Mouse (Mus musculus) embryonic facial prominence, embryonic 13.5 days (tissue): ENCODE measurements around the gene Piwil4. TPM values are rescaled to one million over a fixed set of nuclear protein-coding genes. Genes with fewer than 3 reads are reported as not detected.
A peak's percentile ranks its signal among the peaks of the same experiment; 100 is the strongest.
"Not testable (repeated sequence)": the region's sequence is repeated elsewhere in the genome, so short reads cannot be mapped to it uniquely, and the experiment has no call there.

Experiments used
- ATAC-seq: fragments of 200-750 bp; cut with Nextera tagmentation; 2 replicates; pipeline ENCODE4 v1.8.0; 2017; ENCODE audit warnings: low read depth; ENCODE audit not compliant: insufficient number of reproducible peaks, insufficient read depth, low FRiP score, low TSS enrichment
- H3K27ac ChIP-seq: fragments of 300-500 bp; sonication (generic); 2 replicates; pipeline ENCODE4 v1.5.1; 2015; ENCODE audit warnings: moderate library complexity, mild to moderate bottlenecking, inconsistent platforms
- H3K27me3 ChIP-seq: fragments of 300-500 bp; sonication (generic); 2 replicates; pipeline ENCODE4 v1.6.1; 2015; ENCODE audit warnings: mild to moderate bottlenecking, inconsistent platforms
- H3K36me3 ChIP-seq: fragments of 300-500 bp; sonication (generic); 2 replicates; pipeline ENCODE4 v1.6.1; 2015; ENCODE audit warnings: mild to moderate bottlenecking, inconsistent platforms
- H3K4me1 ChIP-seq: fragments of 300-500 bp; sonication (generic); 2 replicates; pipeline ENCODE4 v1.6.1; 2015; ENCODE audit warnings: inconsistent platforms
- H3K4me2 ChIP-seq: fragments of 300-500 bp; sonication (generic); 2 replicates; pipeline ENCODE4 v1.6.1; 2015; ENCODE audit warnings: moderate library complexity, mild to moderate bottlenecking, inconsistent platforms
- H3K4me3 ChIP-seq: fragments of 300-500 bp; sonication (generic); 2 replicates; pipeline ENCODE4 v1.5.1; 2015; ENCODE audit warnings: mild to moderate bottlenecking, inconsistent platforms
- H3K9ac ChIP-seq: fragments of 300-500 bp; sonication (generic); 2 replicates; pipeline ENCODE4 v1.6.1; 2015; ENCODE audit warnings: mild to moderate bottlenecking, inconsistent platforms
- H3K9me3 ChIP-seq: fragments of 300-500 bp; sonication (generic); 2 replicates; pipeline ENCODE4 v1.6.1; 2016; ENCODE audit warnings: inconsistent platforms
- WGBS: fragments of 180-500 bp; shearing (Covaris S2); methylation state at CpG from one replicate; pipeline ENCODE4 v1.1.7; 2015; ENCODE audit warnings: mixed read lengths; 5-methylcytosine and 5-hydroxymethylcytosine counted together
- polyA plus RNA-seq: library from polyadenylated mRNA; unstranded; fragments of >200 nt; fragmentation: Nextera tagmentation; extraction: Ambion mirVana; gene quantifications from 2 replicates; pipeline ENCODE4 v1.2.1, GENCODE M21; 2015

Piwil4 gene
- polyA plus RNA-seq, 1 experiment from 2014 or later, result not detected

DNA sequence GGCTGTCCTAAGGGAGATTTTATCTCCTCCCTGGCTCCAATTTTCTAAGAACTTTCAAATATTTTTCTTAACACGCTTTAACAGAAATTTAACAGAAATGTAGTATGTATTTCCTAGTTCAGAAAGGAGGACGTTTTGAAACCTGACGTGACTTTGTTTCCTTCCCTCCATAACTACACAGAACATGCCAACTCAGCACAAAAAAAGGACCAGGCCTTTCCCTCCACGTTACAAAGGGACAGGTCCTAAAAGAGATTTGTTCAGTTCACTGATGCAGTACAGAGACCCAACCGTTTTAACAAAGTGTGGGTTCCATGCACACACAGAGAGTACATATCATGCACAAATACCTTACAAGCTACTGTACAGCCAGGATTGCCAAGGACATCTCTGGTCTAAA, 18.9 kb downstream of the Piwil4 start:
- Histone ChIP-seq H3K9me3 (no peaks in the 10 kb centered on the region), H3K36me3 (no peaks in the 10 kb centered on the region), H3K4me1 (no peaks in the 10 kb centered on the region), H3K27me3 (no peaks in the 10 kb centered on the region), H3K4me3 (no peak overlapping the region), H3K4me2 (no peak overlapping the region), H3K9ac (no peak overlapping the region), H3K27ac (no peak overlapping the region)
- no peak for ATAC-seq
- 73% methylated on average over 5 of the region's 5 CpGs for WGBS

DNA sequence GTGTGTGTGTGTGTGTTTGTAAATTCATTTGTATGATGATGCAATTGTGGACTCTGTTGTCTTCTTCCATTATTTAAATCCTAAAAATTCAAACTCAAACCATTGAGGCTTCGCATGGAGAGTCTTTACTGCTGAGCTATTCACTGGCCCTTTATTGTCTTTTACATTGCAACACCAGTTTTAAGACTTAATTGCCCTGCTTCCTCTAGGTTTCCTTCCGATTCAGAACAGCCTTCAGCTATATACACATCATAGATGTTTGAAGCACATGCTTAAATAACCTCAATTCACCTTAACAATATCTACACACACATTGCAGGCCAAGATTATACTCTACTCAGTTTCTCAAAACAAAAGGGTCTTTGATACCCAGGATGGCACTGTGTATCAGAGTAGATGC, 20.1 kb downstream of the Piwil4 start:
- no peak for ATAC-seq
- H3K4me2 ChIP-seq, result no peak overlapping the region
- 43% methylated on average over 2 of the region's 2 CpGs for WGBS
- no peaks in the 10 kb centered on the region for H3K9me3 ChIP-seq
- H3K9ac ChIP-seq, result no peak overlapping the region
- no peaks in the 10 kb centered on the region for H3K4me1 ChIP-seq
- no peaks in the 10 kb centered on the region for H3K27me3 ChIP-seq
- no peaks in the 10 kb centered on the region for H3K36me3 ChIP-seq
- no peak overlapping the region for H3K27ac ChIP-seq
- no peak overlapping the region for H3K4me3 ChIP-seq

DNA sequence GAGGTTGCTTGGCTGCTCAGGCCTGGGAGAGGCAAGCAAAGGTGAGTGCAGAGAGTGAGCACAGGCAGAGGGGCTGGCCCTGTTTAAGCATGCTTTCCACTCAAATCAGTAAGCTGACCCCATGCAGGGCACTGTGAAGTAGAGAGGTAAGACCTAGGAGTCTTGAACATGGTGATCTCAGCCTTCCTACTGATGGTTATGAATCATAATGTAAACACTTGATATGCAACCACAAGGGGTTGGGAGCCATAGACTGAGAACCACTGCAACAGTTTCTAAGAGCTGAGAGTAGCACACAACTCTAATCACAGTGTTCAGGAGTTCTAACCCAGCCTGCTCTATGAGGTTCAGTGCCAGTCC, 22.2 kb downstream of the Piwil4 start:
- Histone ChIP-seq H3K9me3 (no peaks in the 10 kb centered on the region), H3K4me2 (no peak overlapping the region), H3K9ac (no peak overlapping the region), H3K4me1 (no peaks in the 10 kb centered on the region), H3K27ac (no peak overlapping the region), H3K4me3 (no peak overlapping the region), H3K36me3 (no peaks in the 10 kb centered on the region), H3K27me3 (no peaks in the 10 kb centered on the region)
- no peak for ATAC-seq

DNA sequence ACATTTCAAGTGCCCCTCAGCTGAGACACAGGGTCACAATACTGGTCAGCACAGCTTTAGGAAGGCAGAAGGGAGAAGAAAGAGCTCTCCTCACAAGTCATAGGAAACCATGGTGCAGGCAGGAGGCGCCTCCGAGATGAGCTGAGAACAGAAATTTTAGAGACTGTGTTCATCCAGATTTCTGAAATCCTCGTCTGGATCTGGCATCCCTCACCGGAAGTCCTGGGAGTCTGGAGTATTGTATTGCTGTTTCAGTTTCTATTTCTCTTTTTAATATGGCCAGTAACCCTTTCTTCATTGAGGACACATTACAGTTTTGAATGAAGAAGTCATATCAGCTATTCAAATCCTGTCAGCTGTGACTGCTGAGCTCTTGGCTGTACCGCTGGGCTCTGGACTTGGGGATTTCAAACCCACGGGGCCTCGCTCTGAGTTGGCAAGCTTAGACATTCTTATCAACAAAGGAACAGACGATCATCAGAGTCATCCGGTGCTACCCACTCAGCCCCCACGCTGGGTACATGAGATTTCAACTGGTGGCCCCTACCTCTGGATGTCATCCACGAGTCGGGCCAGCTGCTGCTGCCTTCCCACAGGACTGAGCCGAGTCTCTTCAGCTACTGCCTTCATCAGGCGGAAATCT, 22.7 kb downstream of the Piwil4 start:
- no peaks in the 10 kb centered on the region for H3K27me3 ChIP-seq
- H3K9ac ChIP-seq, result no peak overlapping the region
- H3K9me3 ChIP-seq, result no peaks in the 10 kb centered on the region
- H3K36me3 ChIP-seq, result no peaks in the 10 kb centered on the region
- H3K4me3 ChIP-seq, result no peak overlapping the region
- no peak overlapping the region for H3K4me2 ChIP-seq
- no peaks in the 10 kb centered on the region for H3K4me1 ChIP-seq
- no peak overlapping the region for H3K27ac ChIP-seq
- ATAC-seq, result no peak
- WGBS, result 62% methylated on average over 14 of the region's 14 CpGs

DNA sequence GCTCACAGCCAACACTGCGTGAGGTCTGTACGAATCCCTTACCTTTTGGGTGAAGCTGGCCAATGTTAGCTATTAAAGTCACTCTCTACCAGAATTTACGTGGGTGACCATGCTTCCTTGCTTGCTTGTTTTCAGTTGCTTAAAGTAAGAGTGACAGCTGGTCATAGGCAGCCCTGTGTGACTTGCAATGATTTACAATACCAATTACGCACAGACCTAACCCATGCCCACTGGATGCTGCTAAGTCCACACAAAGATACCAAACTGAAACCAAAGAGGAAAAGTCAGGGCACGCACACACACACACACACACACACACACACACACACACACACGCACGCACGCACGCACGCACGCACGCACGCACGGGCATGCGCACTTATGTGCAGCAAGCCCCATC, 25.3 kb downstream of the Piwil4 start:
- no peaks in the 10 kb centered on the region for H3K27me3 ChIP-seq
- H3K36me3 ChIP-seq, result no peaks in the 10 kb centered on the region
- H3K4me1 ChIP-seq, result no peaks in the 10 kb centered on the region
- H3K9ac ChIP-seq, result no peak overlapping the region
- WGBS, result 90% methylated on average over 15 of the region's 15 CpGs
- H3K4me2 ChIP-seq, result no peak overlapping the region
- no peak overlapping the region for H3K27ac ChIP-seq
- H3K9me3 ChIP-seq, result no peaks in the 10 kb centered on the region
- no peak for ATAC-seq
- H3K4me3 ChIP-seq, result no peak overlapping the region

DNA sequence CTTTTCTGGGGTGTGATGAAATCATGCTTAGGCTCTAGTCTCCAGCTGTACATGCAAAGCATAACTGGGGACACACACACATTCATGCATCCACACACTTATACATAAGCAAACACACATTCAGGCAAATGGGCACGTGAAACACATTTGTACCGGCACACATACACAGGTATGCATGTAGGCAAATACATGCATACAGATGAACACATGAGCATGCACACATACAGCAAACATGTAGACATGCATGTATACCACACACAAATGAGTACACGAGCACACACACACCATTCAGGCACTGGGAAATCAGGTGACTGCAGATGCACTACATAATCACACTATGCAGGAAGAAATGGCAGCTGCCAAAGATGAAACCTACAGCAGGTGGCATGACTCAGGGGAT, 29.6 kb downstream of the Piwil4 start:
- no peaks in the 10 kb centered on the region for H3K27me3 ChIP-seq
- H3K4me1 ChIP-seq, result peaks cover under 1% of the 10 kb centered on the region; the same call in 1 of the 2 replicates
- H3K4me2 ChIP-seq, result no peak overlapping the region
- no peaks in the 10 kb centered on the region for H3K36me3 ChIP-seq
- H3K27ac ChIP-seq, result no peak overlapping the region
- H3K9ac ChIP-seq, result no peak overlapping the region
- H3K4me3 ChIP-seq, result no peak overlapping the region
- no peak for ATAC-seq
- H3K9me3 ChIP-seq, result no peaks in the 10 kb centered on the region
- 88% methylated on average over 3 of the region's 3 CpGs for WGBS

DNA sequence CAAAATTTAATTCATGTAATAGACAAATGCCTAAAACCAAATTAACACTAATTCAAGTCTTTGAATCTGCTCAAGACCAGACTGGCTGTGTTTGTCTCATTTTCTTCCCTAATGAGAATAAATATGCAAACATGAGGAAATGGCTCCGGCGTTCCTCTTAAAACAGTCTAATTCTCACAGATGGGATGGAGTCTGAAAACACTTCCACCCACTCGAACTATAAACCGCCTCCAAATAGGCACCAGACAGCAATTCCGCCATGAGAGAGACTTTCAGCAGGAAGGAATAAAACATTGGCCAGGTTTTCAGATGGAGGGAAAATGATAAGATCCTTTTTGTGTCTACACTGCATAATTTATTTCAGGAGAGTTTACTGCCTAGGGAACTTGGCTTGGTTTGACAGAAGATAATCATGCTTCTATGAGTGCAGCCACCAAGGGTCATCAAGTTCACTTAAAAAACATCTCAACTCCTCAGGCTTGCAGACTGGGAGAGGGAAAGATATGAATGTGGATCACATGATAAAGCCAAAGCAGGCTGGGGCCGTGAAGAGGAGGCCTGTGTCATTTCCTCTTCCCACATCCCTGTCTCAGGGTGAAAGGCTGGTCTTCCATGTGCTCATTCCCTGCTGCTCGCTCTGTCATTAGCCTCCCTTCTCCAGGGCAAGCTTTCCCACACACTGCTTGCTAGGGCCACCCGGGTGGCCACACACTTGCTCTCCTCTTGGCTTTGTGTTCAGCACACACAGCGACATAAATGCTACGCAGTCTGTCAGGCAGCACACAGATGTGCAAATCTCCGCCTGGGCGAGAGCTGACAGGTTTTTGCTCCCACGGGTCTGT, 35.0 kb downstream of the Piwil4 start:
- 0 out of 2 replicates have a peak overlapping the region, but pooled peaks have one; percentile 23 for H3K27ac ChIP-seq
- no peak for ATAC-seq
- WGBS, result 60% methylated on average over 13 of the region's 13 CpGs
- H3K4me3 ChIP-seq, result no peak overlapping the region
- no peaks in the 10 kb centered on the region for H3K36me3 ChIP-seq
- H3K27me3 ChIP-seq, result no peaks in the 10 kb centered on the region
- no peak overlapping the region for H3K9ac ChIP-seq
- peaks cover 5% of the 10 kb centered on the region for H3K4me1 ChIP-seq
- H3K4me2 ChIP-seq, result no peak overlapping the region
- H3K9me3 ChIP-seq, result no peaks in the 10 kb centered on the region

DNA sequence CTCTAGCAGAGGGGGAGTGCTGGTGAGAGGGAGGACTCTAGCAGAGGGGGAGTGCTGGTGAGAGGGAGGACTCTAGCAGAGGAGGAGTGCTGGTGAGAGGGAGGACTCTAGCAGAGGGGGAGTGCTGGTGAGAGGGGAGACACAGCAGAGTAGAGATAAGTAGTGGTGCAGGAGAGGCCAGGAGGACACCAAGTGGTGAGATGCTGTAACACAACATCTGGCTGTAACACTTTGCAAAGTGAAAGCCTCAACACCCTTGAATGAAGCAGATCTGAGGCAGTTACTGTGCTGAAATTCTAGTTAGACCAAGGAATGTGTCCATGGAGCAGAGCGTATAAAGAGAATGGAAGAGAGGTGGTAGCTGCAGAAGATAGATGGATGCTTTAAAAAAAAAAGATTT, 39.7 kb downstream of the Piwil4 start:
- whole genome bisulfite sequencing, result 92% methylated on average over 1 of the region's 1 CpGs

DNA sequence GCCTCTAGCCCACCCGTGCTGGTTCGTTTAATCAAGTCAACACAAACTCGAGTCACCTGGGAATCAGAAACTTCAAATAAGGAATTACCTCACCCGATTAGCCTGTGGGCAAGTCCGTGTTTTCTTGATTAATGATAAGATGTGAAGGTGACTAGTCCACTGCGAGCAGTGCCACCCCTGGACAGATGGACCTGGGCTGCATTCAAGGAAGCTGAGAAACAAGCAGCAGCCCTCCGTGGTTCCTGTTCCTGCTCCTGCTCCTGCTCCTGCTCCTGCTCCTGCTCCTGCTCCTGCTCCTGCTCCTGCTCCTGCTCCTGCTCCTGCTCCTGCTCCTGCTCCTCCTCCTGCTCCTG, 41.3 kb downstream of the Piwil4 start:
- ATAC-seq, result no peak
- Histone ChIP-seq H3K9me3 (no peaks in the 10 kb centered on the region), H3K27ac (no peak overlapping the region), H3K4me1 (no peaks in the 10 kb centered on the region), H3K9ac (no peak overlapping the region), H3K4me3 (no peak overlapping the region), H3K36me3 (no peaks in the 10 kb centered on the region), H3K27me3 (no peaks in the 10 kb centered on the region), H3K4me2 (no peak overlapping the region)
- WGBS, result 34% methylated on average over 7 of the region's 7 CpGs

More for the DNA sequence above, 39.7 kb downstream of the Piwil4 start:
- ATAC-seq, H3K36me3 ChIP-seq, H3K27ac ChIP-seq, H3K9ac ChIP-seq, H3K4me3 ChIP-seq, H3K4me2 ChIP-seq, H3K4me1 ChIP-seq, H3K9me3 ChIP-seq, H3K27me3 ChIP-seq: not testable (repeated sequence)

DNA sequence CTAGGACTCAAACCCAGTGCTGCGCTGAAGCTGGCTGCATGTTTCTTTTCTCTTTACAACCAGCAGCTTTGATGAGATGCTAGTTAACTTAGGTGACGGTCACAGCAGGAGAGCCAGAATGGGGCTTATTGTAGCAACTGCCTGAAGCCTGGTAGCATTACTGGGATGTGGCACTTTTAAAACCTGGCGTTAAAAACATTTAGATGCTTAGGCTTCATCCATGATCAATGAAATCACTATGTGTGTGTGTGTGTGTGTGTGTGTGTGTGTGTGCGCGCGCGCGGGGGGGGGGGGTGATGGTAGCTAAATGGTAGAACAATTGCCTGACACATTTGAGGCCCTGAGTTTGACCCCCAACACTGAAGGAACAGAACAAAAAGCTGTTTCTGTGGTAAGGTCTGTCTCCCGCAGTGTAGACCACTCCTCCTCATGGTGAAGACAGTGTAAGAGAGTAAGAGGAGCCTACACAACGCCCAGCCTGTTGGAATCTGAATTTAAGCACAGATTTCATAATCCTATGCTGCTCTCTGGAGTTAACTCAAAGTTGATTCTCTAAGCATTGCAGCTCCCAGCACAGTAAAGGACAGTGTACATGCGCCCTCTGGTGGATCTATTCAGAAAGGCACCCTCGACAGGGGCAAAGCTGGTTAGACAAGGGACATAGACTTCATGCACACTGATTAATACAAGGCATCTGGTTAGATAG, 41.8 kb downstream of the Piwil4 start:
- Histone ChIP-seq H3K4me2 (no peak overlapping the region), H3K9ac (no peak overlapping the region), H3K27ac (no peak overlapping the region), H3K27me3 (no peaks in the 10 kb centered on the region), H3K4me1 (no peaks in the 10 kb centered on the region), H3K4me3 (no peak overlapping the region), H3K9me3 (no peaks in the 10 kb centered on the region), H3K36me3 (no peaks in the 10 kb centered on the region)
- peak; percentile 92 for ATAC-seq
- 56% methylated on average over 11 of the region's 12 CpGs for WGBS

DNA sequence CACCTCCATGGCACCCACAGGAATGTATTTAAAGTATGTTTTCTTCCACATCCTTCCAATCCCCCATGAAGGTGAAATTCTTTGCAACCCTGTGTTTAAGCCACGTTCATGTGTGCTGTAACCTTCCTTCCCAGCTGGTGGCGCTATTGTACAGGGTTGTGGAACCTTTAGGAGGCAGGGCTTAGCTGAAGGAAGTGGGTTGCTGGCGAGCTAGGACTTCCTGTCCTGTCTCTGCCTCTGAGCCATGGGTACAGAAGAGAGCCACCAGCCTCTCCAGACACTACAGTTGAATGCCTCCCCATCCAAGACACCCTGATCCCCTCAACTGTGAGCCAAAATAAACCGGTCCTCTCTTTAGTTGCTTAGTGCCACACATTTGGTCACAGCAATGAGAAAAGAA, 42.6 kb downstream of the Piwil4 start:
- 60% methylated on average over 4 of the region's 4 CpGs for WGBS
- Histone ChIP-seq H3K27ac (no peak overlapping the region), H3K4me2 (no peak overlapping the region), H3K9me3 (no peaks in the 10 kb centered on the region), H3K9ac (no peak overlapping the region), H3K4me1 (no peaks in the 10 kb centered on the region), H3K36me3 (no peaks in the 10 kb centered on the region), H3K4me3 (no peak overlapping the region), H3K27me3 (no peaks in the 10 kb centered on the region)
- no peak for ATAC-seq
